In the genomic region with DNA sequence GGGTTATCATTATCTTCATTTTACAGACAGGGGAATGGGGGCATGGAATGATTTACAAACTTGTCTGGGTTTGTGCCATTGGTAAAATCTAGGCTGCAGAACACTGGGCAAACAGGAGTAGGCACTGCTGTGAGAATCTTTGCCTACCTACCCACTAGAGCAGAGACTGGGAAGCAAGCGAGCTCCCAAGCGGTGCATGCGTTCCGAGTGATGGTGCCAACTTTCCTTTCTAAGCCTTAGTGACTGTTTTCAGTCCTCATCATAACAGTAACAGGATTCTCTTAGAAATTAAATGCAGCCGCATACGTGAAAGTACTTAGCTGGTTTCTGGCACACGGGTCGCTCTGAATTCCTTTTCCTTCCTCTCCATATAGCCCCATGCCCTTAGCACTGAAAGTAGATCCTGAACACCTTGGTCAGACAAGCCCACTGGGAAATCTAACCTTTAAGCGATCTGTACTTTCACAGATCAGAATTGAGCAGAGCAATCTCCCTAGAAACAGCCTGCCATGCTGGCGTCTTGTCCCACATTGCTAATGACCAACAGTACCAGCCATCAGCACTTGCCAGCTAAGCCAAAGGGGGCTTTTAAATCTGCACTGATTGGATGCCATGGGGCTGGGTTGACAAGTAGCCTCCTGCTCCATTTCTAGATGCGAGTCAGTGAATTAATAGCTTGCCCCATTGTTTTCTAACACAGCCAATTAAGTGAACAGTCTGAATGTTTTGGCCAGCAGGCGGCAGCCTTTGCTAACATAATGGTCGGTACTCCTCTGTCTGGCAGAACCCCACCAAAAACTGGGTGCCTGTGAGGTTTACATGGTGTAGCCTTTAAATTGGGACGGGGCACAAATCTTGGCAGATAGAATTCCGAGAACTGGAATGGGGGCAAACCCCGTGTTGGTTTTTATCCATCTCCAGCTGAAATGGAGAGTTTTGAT, we compare ENCODE assay signal across 8 mouse cellular contexts. TPM values are rescaled to one million over a fixed set of nuclear protein-coding genes. Genes with fewer than 3 reads are reported as not detected.
DNase-seq lines count a peak whose midpoint lies in the region; ATAC-seq lines count a peak whose summit lies in the region.

No protein-coding gene starts in this region.

- DNase-seq in adrenal gland, adult (ENCODE audit: inconsistent age in 2 of 2, low spot score in 1 of 2): peak; percentile 73 to 94
- DNase-seq in embryo, embryonic 11 days: peak; percentile 91
- DNase-seq in left cerebral cortex, postnatal 25 days (ENCODE audit: low spot score in 2 of 2): peak; percentile 93
- DNase-seq in midbrain, embryonic 14.5 days: peak; percentile 96
- peak; percentile 37 for DNase-seq in spleen, adult 12 weeks (ENCODE audit: low spot score)

- ATAC-seq in granulocyte monocyte progenitor cell, adult 5-6 weeks (replicated peaks; ENCODE audit: poor library complexity, severe bottlenecking): peak; percentile 85
- ATAC-seq in intestine, embryonic 16.5 days: peak; percentile 70; the same call in 1 of the 2 replicates
- peak; percentile 80 for ATAC-seq in midbrain, embryonic 14.5 days (ENCODE audit: low FRiP score, low TSS enrichment)
- no peak for ATAC-seq in erythroid progenitor cell, adult 5-6 weeks (replicated peaks; ENCODE audit: low FRiP score, poor library complexity, severe bottlenecking)

- H3K4me3 ChIP-seq in intestine, embryonic 16.5 days (ENCODE audit: low read length): no peak overlapping the region
- peak overlapping the region; percentile 0; the same call in 1 of the 2 replicates for H3K4me3 ChIP-seq in midbrain, embryonic 14.5 days (replicated peaks; ENCODE audit: low read depth, low read length)

- intact Hi-C loops in left cerebral cortex, postnatal 25 days (cut with DNase I): loop anchor here (1.0 to 10.0 kb wide), 7 partner anchors 346 to 966 kb away; partner anchors contain the start of genes Aox3, Bzw1 and Spats2l

- no peak overlapping the region for H3K27ac ChIP-seq in intestine, embryonic 16.5 days (ENCODE audit: low read length)
- H3K27ac ChIP-seq in midbrain, embryonic 14.5 days (replicated peaks; ENCODE audit: low read depth, low read length): peak overlapping the region; percentile 37

- H3K4me1 ChIP-seq in intestine, embryonic 16.5 days (ENCODE audit: control insufficient read depth, insufficient read depth, low read length): peaks cover 9% of the 10 kb centered on the region
- H3K4me1 ChIP-seq in midbrain, embryonic 14.5 days (ENCODE audit: control insufficient read depth, insufficient read depth, low read length): peaks cover 16% of the 10 kb centered on the region; the same call in 1 of the 2 replicates

- H3K9ac ChIP-seq in intestine, embryonic 16.5 days (ENCODE audit: low read depth, low read length): no peak overlapping the region
- peak overlapping the region; percentile 32; the same call in 1 of the 2 replicates for H3K9ac ChIP-seq in midbrain, embryonic 14.5 days (replicated peaks; ENCODE audit: low read length)

- no peaks in the 10 kb centered on the region for H3K27me3 ChIP-seq in intestine, embryonic 16.5 days (replicated peaks; ENCODE audit: control insufficient read depth, insufficient read depth, low read length)
- no peaks in the 10 kb centered on the region for H3K27me3 ChIP-seq in midbrain, embryonic 14.5 days (ENCODE audit: control insufficient read depth, insufficient read depth, low read length)

- no peaks in the 10 kb centered on the region for H3K36me3 ChIP-seq in intestine, embryonic 16.5 days (ENCODE audit: control insufficient read depth, insufficient read depth, low read length)
- H3K36me3 ChIP-seq in midbrain, embryonic 14.5 days (ENCODE audit: control insufficient read depth, insufficient read depth, low read length): no peaks in the 10 kb centered on the region

- H3K4me2 ChIP-seq in intestine, embryonic 16.5 days (ENCODE audit: low read depth, low read length): 0 out of 2 replicates have a peak overlapping the region, but pooled peaks have one; percentile 2
- H3K4me2 ChIP-seq in midbrain, embryonic 14.5 days (ENCODE audit: low read length): peak overlapping the region; percentile 47

- 54% methylated on average over 16 of the region's 16 CpGs for WGBS in intestine, embryonic 16.5 days
- WGBS in midbrain, embryonic 14.5 days: 51% methylated on average over 16 of the region's 16 CpGs

- H3K9me3 ChIP-seq in intestine, embryonic 16.5 days (ENCODE audit: control insufficient read depth, low read length): no peaks in the 10 kb centered on the region
- H3K9me3 ChIP-seq in midbrain, embryonic 14.5 days (ENCODE audit: control insufficient read depth, low read length): no peaks in the 10 kb centered on the region

RNA-seq across cellular contexts. Expression of gene Tyw5, which starts 21.7 kb away (rescaled TPM):
- 18.5 and 22.7 TPM in 2 replicates for total RNA-seq in granulocyte monocyte progenitor cell, adult 5-6 weeks (2014; fragmentation: Nextera tagmentation)
- total RNA-seq in granulocyte monocyte progenitor cell, adult 5-6 weeks (2017): 17.7 and 40.9 TPM in 2 replicates
- polyA plus RNA-seq in intestine, embryonic 16.5 days (2015; fragmentation: Nextera tagmentation; extraction: Ambion mirVana): 19.4 and 20.0 TPM in 2 replicates
- 10 to 100 TPM; 21.4 to 26.9 TPM for total RNA-seq in left cerebral cortex, postnatal 25 days (2021)
- 19.8 and 23.8 TPM in 2 replicates for polyA plus RNA-seq in midbrain, embryonic 14.5 days (2014; fragmentation: Nextera tagmentation; extraction: Ambion mirVana)
- 6.5 and 15.5 TPM in 2 replicates for total RNA-seq in erythroid progenitor cell, adult 5-6 weeks (2015; ENCODE audit: low replicate concordance)
- 8.2 and 30.5 TPM in 2 replicates for total RNA-seq in erythroid progenitor cell, adult 5-6 weeks (2017; ENCODE audit: low replicate concordance)

RNA-seq across cellular contexts. Expression of gene Maip1, which starts 22.5 kb away (rescaled TPM):
- total RNA-seq in granulocyte monocyte progenitor cell, adult 5-6 weeks (2014; fragmentation: Nextera tagmentation): 10.2 and 11.4 TPM in 2 replicates
- total RNA-seq in granulocyte monocyte progenitor cell, adult 5-6 weeks (2017): 11.2 and 11.6 TPM in 2 replicates
- 16.1 and 18.4 TPM in 2 replicates for polyA plus RNA-seq in intestine, embryonic 16.5 days (2015; fragmentation: Nextera tagmentation; extraction: Ambion mirVana)
- total RNA-seq in left cerebral cortex, postnatal 25 days (2021): 10 to 100 TPM; 10.7 to 11.5 TPM
- 16.1 and 17.5 TPM in 2 replicates for polyA plus RNA-seq in midbrain, embryonic 14.5 days (2014; fragmentation: Nextera tagmentation; extraction: Ambion mirVana)
- 1.8 and 4.2 TPM in 2 replicates for total RNA-seq in erythroid progenitor cell, adult 5-6 weeks (2015; ENCODE audit: low replicate concordance)
- 0.98 and 4.7 TPM in 2 replicates for total RNA-seq in erythroid progenitor cell, adult 5-6 weeks (2017; ENCODE audit: low replicate concordance)

RNA-seq across cellular contexts. Expression of gene 1700066M21Rik, which starts 51.2 kb away (rescaled TPM):
- total RNA-seq in granulocyte monocyte progenitor cell, adult 5-6 weeks (2014; fragmentation: Nextera tagmentation): 7.5 and 8.4 TPM in 2 replicates
- total RNA-seq in granulocyte monocyte progenitor cell, adult 5-6 weeks (2017): 17.8 and 18.5 TPM in 2 replicates
- polyA plus RNA-seq in intestine, embryonic 16.5 days (2015; fragmentation: Nextera tagmentation; extraction: Ambion mirVana): 10.9 and 11.5 TPM in 2 replicates
- total RNA-seq in left cerebral cortex, postnatal 25 days (2021): 10 to 100 TPM; 21.6 to 24.6 TPM
- polyA plus RNA-seq in midbrain, embryonic 14.5 days (2014; fragmentation: Nextera tagmentation; extraction: Ambion mirVana): 20.9 and 21.4 TPM in 2 replicates
- total RNA-seq in erythroid progenitor cell, adult 5-6 weeks (2015; ENCODE audit: low replicate concordance): 14.7 and 20.2 TPM in 2 replicates
- 12.6 and 16.7 TPM in 2 replicates for total RNA-seq in erythroid progenitor cell, adult 5-6 weeks (2017; ENCODE audit: low replicate concordance)

Comparison
In these comparisons a context has a peak if more than half of its experiments do, and no peak if none do; other contexts are left out.
1. DNase-seq: peak in every context shown above with its lines; median percentile 96 in midbrain, embryonic 14.5 days; 93 in left cerebral cortex, postnatal 25 days; 91 in embryo, embryonic 11 days; 84 in adrenal gland, adult; 37 in spleen, adult 12 weeks.